Mouse (Mus musculus): ENCODE results near the gene Ccdc138.

DNA sequence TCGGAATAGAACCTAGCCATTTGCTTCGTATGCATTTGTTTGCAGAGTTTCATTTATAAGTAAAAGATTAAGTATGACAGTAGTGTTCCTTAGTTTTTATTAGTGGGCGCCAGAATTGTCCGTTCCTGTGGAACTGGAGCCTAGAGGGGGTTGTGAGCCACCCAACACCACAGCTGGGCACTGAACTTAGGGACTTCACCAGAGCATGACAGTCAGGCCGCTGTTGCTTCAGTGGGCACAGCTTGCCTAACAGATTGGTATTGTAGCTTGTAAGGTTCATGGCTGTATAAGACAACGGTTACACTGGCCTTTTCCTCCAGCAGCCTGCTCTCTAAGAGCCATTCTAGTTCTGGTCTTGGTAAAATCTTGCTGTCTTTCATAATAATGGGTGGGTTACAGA, 62.8 kb downstream of the Ccdc138 start:
- TF ChIP-seq CTCF (conservative IDR thresholded peaks at IDR 0.05; ENCODE audit: insufficient read depth, insufficient read length, low read depth, low read length), result no peak
- TF ChIP-seq POLR2A (IDR thresholded peaks at IDR 0.05; ENCODE audit: low read depth, low read length), result no peak
